Comparison of ENCODE assay signal across 8 mouse cellular contexts in the genomic region with DNA sequence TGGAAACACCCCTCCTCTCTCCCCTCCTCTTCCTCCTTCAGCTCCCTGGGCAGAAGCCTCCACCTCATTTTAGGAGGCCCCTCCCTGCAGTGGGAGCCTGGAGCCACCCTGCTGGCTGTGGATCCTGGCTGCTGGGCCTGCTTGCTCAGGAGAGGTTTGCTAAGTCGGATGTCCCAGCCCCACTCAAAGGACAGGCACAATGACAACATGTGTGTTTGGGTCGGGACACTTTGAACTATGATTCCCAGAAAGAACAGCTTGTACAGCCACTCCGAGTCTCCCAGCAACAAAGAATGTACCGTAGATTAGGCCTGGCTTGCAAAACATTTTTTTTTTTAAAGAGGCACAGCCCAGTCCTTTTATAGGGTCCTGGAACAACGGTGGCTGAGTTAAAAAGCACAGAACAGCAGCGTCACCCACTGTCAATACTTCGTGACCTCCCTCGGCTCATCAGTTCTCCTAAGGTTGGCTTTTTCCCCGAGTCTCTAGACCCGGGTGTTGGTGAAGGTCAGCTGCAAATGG.
DNase-seq lines count a peak whose midpoint lies in the region; ATAC-seq and TF ChIP-seq lines count a peak whose summit lies in the region.

No protein-coding gene starts in this region.

- no peaks in the 10 kb centered on the region for H3K36me3 ChIP-seq in intestine, embryonic 14.5 days (ENCODE audit: control insufficient read depth, insufficient read depth, low read length)

- H3K9me3 ChIP-seq in intestine, embryonic 14.5 days (ENCODE audit: control insufficient read depth, low read length), result no peaks in the 10 kb centered on the region

- no peaks in the 10 kb centered on the region for H3K27me3 ChIP-seq in intestine, embryonic 14.5 days (replicated peaks; ENCODE audit: control insufficient read depth, insufficient read depth, low read length)

- TF ChIP-seq CTCF in brain, embryonic 14.5 days (IDR thresholded peaks at IDR 0.05; ENCODE audit: borderline replicate concordance, extremely low read depth, insufficient read depth, insufficient read length), result peak; percentile 30; the same call in 1 of the 2 replicates

- H3K4me1 ChIP-seq in intestine, embryonic 14.5 days (replicated peaks; ENCODE audit: control insufficient read depth, insufficient read depth, low read length), result peaks cover 42% of the 10 kb centered on the region

- peak overlapping the region; percentile 93 for H3K27ac ChIP-seq in intestine, embryonic 14.5 days (ENCODE audit: low read depth)

- H3K4me3 ChIP-seq in intestine, embryonic 14.5 days (ENCODE audit: low read depth, low read length), result no peak overlapping the region

- DNase-seq in Muller cell, postnatal 12 days (ENCODE audit: inconsistent ontology term), result peak; percentile 72
- peak; percentile 76 for DNase-seq in brain, embryonic 14.5 days (ENCODE audit: low read depth)
- DNase-seq in gastrocnemius, adult 8-10 months (ENCODE audit: low spot score in 2 of 2), result peak; percentile 81 to 82
- peak; percentile 74 for DNase-seq in intestine, embryonic 14.5 days (ENCODE audit: low spot score)
- DNase-seq in left cerebral cortex, postnatal 25 days (ENCODE audit: low spot score in 2 of 2), result peak; percentile 50 to 57
- peak; percentile 85 for DNase-seq in testis, postnatal 14 days (ENCODE audit: low spot score)
- no peak for DNase-seq in thymus, postnatal 0 days (ENCODE audit: low spot score)

- peak overlapping the region; percentile 31 for H3K4me2 ChIP-seq in intestine, embryonic 14.5 days (ENCODE audit: low read length)

- peak; percentile 81 for ATAC-seq in intestine, embryonic 14.5 days (replicated peaks; ENCODE audit: low FRiP score, low TSS enrichment, low read depth)
- ATAC-seq in megakaryocyte progenitor cell, adult 5-6 weeks (replicated peaks; ENCODE audit: poor library complexity), result peak; percentile 6; the same call in 1 of the 2 replicates

- 21% methylated on average over 10 of the region's 10 CpGs for WGBS in intestine, embryonic 14.5 days

- TF ChIP-seq POLR2A in brain, embryonic 14.5 days (IDR thresholded peaks at IDR 0.05; ENCODE audit: borderline replicate concordance, extremely low read depth, insufficient read depth, insufficient read length, poor library complexity, severe bottlenecking), result no peak

- 0 out of 2 replicates have a peak overlapping the region, but pooled peaks have one; percentile 13 for H3K9ac ChIP-seq in intestine, embryonic 14.5 days (ENCODE audit: low read length)

- intact Hi-C loops in left cerebral cortex, postnatal 25 days (cut with DNase I), result loop anchor here (1.0 to 5.0 kb wide), 4 partner anchors 70 to 239 kb away; no protein-coding TSS in a partner anchor
